Mouse (Mus musculus) hindbrain, embryonic 15.5 days (tissue): ENCODE data around the gene Txndc16. TPM values are rescaled to one million over a fixed set of nuclear protein-coding genes. Genes with fewer than 3 reads are reported as not detected.

Source experiments
- ATAC-seq: fragments of 200-750 bp; cut with Nextera tagmentation; 2 replicates; pipeline ENCODE4 v1.8.0; 2017; ENCODE audit warnings: low read depth, moderate number of reproducible peaks, moderate TSS enrichment; ENCODE audit not compliant: low FRiP score
- H3K27ac ChIP-seq: fragments of 300-500 bp; sonication (generic); replicated peaks from 2 replicates; pipeline ENCODE4 v1.5.1; 2015; ENCODE audit warnings: mild to moderate bottlenecking, inconsistent platforms
- H3K27me3 ChIP-seq: fragments of 300-500 bp; sonication (generic); 2 replicates; pipeline ENCODE4 v1.6.1; 2015; ENCODE audit warnings: control low read depth, inconsistent platforms
- H3K36me3 ChIP-seq: fragments of 300-500 bp; sonication (generic); 2 replicates; pipeline ENCODE4 v1.6.1; 2015; ENCODE audit warnings: control low read depth, inconsistent platforms
- H3K4me1 ChIP-seq: fragments of 300-500 bp; sonication (generic); replicated peaks from 2 replicates; pipeline ENCODE4 v1.6.1; 2015; ENCODE audit warnings: control low read depth, inconsistent platforms
- H3K4me2 ChIP-seq: fragments of 300-500 bp; sonication (generic); 2 replicates; pipeline ENCODE4 v1.6.1; 2015; ENCODE audit warnings: moderate library complexity, mild to moderate bottlenecking, inconsistent platforms
- H3K4me3 ChIP-seq: fragments of 300-500 bp; sonication (generic); 2 replicates; pipeline ENCODE4 v1.5.1; 2015; ENCODE audit warnings: mild to moderate bottlenecking, inconsistent platforms
- H3K9ac ChIP-seq: fragments of 300-500 bp; sonication (generic); 2 replicates; pipeline ENCODE4 v1.6.1; 2015; ENCODE audit warnings: inconsistent platforms
- H3K9me3 ChIP-seq: fragments of 300-500 bp; sonication (generic); 2 replicates; pipeline ENCODE4 v1.6.1; 2016; ENCODE audit warnings: control low read depth, inconsistent platforms
- WGBS: fragments of 180-500 bp; shearing (Covaris S2); methylation state at CpG from one replicate; pipeline ENCODE4 v1.1.7; 2015; 5-methylcytosine and 5-hydroxymethylcytosine counted together
- polyA plus RNA-seq: library from polyadenylated mRNA; unstranded; fragments of >200 nt; fragmentation: Nextera tagmentation; extraction: Ambion mirVana; gene quantifications from 2 replicates; pipeline ENCODE4 v1.2.1, GENCODE M21; 2015

Gene Txndc16
- polyA plus RNA-seq, 1 experiment from 2014 or later: 35.1 TPM

DNA sequence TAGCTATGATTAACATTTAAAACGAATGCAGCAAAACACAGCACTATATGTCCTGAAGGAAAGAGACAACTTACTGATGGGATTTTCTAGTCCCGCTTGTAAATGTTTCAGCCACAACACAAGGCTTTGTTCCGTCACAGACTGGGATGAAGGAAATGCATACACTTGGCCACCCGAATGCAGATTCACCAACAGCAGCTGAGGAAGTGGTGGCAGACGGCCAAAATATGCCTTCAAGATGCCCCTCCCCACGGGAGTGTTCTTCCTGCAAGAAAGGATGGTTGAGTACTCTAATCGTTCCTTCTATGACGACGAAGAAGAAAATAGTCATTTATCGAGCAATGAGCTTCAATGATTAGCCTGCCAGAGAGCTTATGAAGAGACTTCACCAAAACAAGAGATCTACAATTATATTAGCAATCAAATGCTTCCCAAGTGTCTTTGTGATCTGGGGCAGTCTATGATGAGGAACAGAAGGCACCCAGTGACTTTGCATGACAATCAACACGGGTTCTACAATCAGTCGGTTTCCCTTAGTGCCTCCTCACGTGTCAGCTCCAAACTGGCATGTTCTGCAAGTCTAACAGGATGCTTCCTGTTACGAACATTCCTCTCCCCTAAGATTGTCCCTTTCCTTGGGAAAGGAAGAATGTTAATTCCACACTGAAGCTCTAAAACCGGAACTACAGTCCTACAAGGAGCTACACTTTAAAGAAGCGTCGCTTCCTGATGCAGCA, 79.6 kb downstream of the Txndc16 start:
- H3K4me3 ChIP-seq: no peak overlapping the region
- ATAC-seq: no peak
- no peak overlapping the region for H3K4me2 ChIP-seq
- no peak overlapping the region for H3K9ac ChIP-seq
- H3K36me3 ChIP-seq: no peaks in the 10 kb centered on the region
- no peaks in the 10 kb centered on the region for H3K9me3 ChIP-seq
- H3K27ac ChIP-seq: no peak overlapping the region
- H3K4me1 ChIP-seq: no peaks in the 10 kb centered on the region
- 68% methylated on average over 17 of the region's 17 CpGs for WGBS
- H3K27me3 ChIP-seq: no peaks in the 10 kb centered on the region

DNA sequence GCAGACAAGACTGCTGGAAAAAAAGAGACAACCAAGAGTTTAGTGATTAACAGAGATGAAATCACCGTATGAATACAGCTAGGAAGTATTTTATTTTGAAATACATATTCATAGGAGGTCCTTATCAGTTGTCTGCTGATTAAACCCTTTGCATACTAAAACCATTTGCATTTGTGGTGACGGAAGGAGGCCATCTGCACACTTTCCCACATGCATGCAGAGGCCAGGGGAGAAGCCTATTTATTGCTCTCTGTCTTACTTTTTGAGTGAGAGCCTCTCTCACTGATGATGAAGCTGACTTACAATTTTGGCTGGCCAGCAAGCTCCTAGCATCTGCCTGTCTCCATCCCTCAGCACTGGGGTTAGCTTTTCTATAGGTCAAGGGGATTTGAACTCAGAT, 84.2 kb downstream of the Txndc16 start:
- Histone ChIP-seq H3K36me3 (0 out of 2 replicates have a peak, but pooled peaks cover 4% of the 10 kb centered on the region), H3K27me3 (no peaks in the 10 kb centered on the region), H3K4me2 (no peak overlapping the region), H3K27ac (no peak overlapping the region), H3K9ac (no peak overlapping the region), H3K4me3 (no peak overlapping the region), H3K9me3 (no peaks in the 10 kb centered on the region), H3K4me1 (no peaks in the 10 kb centered on the region)
- no peak for ATAC-seq
- WGBS: 63% methylated on average over 2 of the region's 2 CpGs

DNA sequence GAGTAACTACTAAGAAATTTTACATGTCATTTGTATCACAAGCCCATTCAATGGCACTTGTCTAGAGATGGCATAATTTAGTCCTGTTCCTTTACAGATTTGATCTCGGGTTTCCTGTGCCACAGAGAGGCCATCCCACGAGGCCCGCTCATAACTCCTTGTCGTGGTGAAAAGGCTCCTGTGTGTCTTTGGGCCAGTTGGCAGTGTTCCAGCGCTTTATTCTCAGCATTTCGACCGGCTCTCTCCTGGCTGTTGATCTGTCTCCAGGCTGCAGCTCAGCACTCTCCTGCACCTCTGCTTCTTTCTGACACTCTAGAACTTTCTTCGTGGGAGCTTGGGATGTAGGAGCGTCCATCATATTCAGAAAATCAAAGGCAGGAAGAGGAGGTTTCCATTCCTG, 84.6 kb downstream of the Txndc16 start:
- no peak overlapping the region for H3K4me3 ChIP-seq
- H3K9me3 ChIP-seq: no peaks in the 10 kb centered on the region
- 43% methylated on average over 9 of the region's 9 CpGs for WGBS
- no peak overlapping the region for H3K9ac ChIP-seq
- H3K4me2 ChIP-seq: no peak overlapping the region
- H3K4me1 ChIP-seq: no peaks in the 10 kb centered on the region
- no peak overlapping the region for H3K27ac ChIP-seq
- no peaks in the 10 kb centered on the region for H3K27me3 ChIP-seq
- ATAC-seq: no peak
- H3K36me3 ChIP-seq: 0 out of 2 replicates have a peak, but pooled peaks cover 4% of the 10 kb centered on the region

DNA sequence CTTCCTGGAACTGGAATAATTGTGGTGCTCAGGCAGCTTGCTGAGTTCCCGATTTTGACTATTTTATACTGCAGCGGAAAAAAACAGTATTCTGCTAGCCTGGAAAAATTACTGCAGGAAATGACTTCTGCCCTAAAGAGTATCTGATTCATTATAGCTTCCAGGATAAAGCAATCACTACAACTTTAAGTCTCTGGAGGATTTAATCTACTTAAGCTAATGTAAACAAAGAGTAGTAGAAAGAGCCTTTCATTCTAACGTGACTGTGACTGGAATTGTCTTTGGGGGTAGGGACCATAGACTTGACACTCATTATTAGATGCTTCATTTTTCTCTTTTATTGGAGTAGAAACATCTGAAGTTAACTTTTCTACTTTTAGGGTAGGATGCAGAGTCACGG, 101.8 kb downstream of the Txndc16 start:
- no peaks in the 10 kb centered on the region for H3K9me3 ChIP-seq
- 74% methylated on average over 4 of the region's 4 CpGs for WGBS
- H3K4me1 ChIP-seq: no peaks in the 10 kb centered on the region
- H3K27ac ChIP-seq: no peak overlapping the region
- no peak for ATAC-seq
- no peaks in the 10 kb centered on the region for H3K36me3 ChIP-seq
- no peak overlapping the region for H3K4me2 ChIP-seq
- H3K4me3 ChIP-seq: no peak overlapping the region
- H3K27me3 ChIP-seq: no peaks in the 10 kb centered on the region
- no peak overlapping the region for H3K9ac ChIP-seq

DNA sequence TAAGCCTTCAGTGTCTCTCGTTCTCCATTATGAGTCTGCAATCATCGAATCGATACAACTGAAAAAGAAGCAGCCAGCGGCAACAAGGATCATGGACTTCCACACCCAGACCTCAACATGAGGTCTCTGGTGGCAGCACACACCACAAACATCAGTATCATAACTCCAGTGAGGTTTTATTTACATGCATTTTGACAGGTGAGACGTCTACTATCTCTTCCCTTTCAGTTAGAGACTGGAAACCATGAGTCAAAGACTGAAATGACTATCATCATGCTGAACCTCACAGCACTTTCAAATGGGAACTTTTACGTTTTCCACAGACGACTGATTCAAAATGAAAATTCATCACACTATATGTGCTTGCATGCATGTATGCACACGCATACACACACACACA, 117.9 kb downstream of the Txndc16 start:
- Histone ChIP-seq H3K36me3 (no peaks in the 10 kb centered on the region), H3K4me3 (no peak overlapping the region), H3K9me3 (no peaks in the 10 kb centered on the region), H3K27me3 (no peaks in the 10 kb centered on the region), H3K27ac (no peak overlapping the region), H3K4me2 (no peak overlapping the region), H3K4me1 (no peaks in the 10 kb centered on the region), H3K9ac (no peak overlapping the region)
- no peak for ATAC-seq
- 93% methylated on average over 8 of the region's 8 CpGs for WGBS

DNA sequence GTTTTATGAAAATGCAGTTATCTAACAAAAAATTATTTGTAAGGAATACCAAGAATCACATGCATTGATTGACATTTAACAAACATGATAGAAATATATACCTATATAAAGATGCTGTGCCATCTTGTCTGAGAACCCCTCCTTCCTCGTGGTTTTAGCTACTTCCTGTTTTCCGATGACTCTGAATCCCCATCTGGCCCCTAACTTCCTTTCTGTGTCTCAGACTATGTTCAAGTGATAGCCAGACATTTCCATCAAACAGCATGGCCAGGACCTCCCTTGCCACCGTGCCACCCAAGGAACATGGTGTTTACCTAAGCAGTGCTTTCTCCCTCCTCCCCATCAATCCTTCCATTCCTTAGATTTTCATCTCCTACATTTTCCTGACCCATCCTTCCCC, 127.8 kb downstream of the Txndc16 start:
- no peaks in the 10 kb centered on the region for H3K9me3 ChIP-seq
- H3K4me1 ChIP-seq: no peaks in the 10 kb centered on the region
- no peak overlapping the region for H3K4me3 ChIP-seq
- no peaks in the 10 kb centered on the region for H3K27me3 ChIP-seq
- no peak overlapping the region for H3K9ac ChIP-seq
- no peak for ATAC-seq
- H3K27ac ChIP-seq: no peak overlapping the region
- no peak overlapping the region for H3K4me2 ChIP-seq
- WGBS: 93% methylated on average over 3 of the region's 3 CpGs
- H3K36me3 ChIP-seq: no peaks in the 10 kb centered on the region

DNA sequence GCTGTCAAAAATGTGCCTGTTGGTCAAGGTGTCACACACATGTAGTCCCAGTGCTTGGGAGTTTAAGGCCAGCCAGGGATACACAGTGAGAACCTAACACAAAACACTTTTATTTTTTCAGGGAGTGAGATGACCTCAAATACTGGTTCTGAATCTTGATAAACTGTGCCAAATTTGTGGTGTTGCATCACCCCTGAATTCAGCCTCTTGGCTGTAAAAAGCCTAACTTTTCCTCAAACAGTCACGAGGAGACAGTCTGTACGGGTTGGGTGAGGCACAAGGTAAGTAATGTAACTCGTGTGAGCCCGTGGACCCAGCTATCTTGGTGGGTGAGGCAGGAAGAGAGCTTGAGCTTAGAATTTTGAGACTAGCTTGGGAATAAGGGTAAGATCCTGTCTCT, 130.1 kb downstream of the Txndc16 start:
- H3K4me1 ChIP-seq: no peaks in the 10 kb centered on the region
- H3K4me2 ChIP-seq: no peak overlapping the region
- ATAC-seq: no peak
- H3K36me3 ChIP-seq: no peaks in the 10 kb centered on the region
- H3K4me3 ChIP-seq: no peak overlapping the region
- no peaks in the 10 kb centered on the region for H3K27me3 ChIP-seq
- H3K9me3 ChIP-seq: no peaks in the 10 kb centered on the region
- H3K27ac ChIP-seq: no peak overlapping the region
- no peak overlapping the region for H3K9ac ChIP-seq
- WGBS: 85% methylated on average over 4 of the region's 4 CpGs

DNA sequence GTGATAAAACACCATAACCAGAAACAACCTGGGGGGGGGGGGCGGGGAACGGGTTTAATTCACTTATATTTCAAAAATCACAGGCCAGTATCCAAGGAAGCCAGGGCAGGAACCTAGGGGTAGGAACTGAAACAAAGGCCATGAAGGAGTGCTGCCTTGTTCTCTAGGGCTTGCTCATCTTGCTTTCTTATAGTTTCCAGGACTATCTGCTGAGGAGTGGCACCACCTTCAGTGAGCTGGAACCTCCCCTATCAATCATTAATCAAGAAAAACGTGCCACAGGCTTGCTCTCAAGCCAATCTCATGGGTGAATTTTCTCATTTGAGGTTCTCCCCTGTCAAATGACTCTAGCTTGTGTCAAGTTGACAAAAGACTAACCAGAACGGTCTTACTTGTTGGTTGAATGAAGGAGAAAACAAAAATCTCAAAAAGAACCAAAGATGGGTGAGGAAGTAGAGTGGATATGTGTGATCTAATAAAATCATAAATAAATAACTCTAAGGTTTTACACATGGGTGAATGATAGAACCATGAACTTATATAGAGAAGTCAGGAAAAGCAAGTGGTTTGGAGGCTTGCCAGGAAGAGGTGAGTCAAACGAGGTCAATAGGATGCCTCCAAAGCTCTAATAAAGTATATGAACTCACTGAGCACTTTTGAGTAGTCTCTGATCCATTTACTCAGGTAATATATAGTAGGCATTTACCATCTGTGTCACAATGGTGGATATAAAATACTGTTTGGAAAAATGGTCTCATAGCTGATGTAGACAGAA, 134.3 kb downstream of the Txndc16 start:
- no peak overlapping the region for H3K4me3 ChIP-seq
- no peaks in the 10 kb centered on the region for H3K9me3 ChIP-seq
- no peak overlapping the region for H3K4me2 ChIP-seq
- WGBS: 73% methylated on average over 5 of the region's 5 CpGs
- no peak overlapping the region for H3K9ac ChIP-seq
- H3K27me3 ChIP-seq: no peaks in the 10 kb centered on the region
- no peaks in the 10 kb centered on the region for H3K36me3 ChIP-seq
- H3K4me1 ChIP-seq: no peaks in the 10 kb centered on the region
- ATAC-seq: no peak
- H3K27ac ChIP-seq: no peak overlapping the region

DNA sequence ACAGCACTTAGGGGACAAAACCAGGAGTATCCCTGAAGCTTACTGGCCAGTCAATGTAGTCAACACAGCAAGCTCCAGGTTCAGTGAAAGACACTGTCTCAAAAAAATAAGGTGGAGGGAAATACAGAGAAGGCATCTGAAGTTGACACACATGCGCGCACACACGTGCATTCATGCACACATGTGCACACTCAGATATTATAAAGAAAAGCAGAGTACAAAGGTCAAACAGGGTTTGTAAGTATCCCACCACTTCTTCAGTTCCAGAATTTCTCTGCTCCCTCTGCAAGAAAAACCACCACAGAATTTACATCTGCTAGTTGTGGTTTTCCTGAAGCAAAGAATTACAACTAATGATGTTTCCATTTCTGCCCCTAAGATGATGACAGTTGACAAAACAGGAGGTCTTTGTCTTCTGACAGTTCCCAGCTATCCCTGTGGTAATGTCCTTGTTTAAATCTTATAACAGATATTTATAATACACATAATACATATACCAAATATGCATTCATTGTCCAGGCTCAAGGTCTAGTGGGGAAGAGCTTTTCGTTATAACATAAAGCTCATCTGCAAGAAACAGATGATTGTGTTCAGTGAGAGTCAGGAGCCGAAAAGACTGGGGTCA, 135.4 kb downstream of the Txndc16 start:
- ATAC-seq: no peak
- Histone ChIP-seq H3K9ac (no peak overlapping the region), H3K4me2 (no peak overlapping the region), H3K27ac (no peak overlapping the region), H3K4me3 (no peak overlapping the region), H3K27me3 (no peaks in the 10 kb centered on the region), H3K36me3 (no peaks in the 10 kb centered on the region), H3K4me1 (no peaks in the 10 kb centered on the region), H3K9me3 (no peaks in the 10 kb centered on the region)
- 95% methylated on average over 5 of the region's 5 CpGs for WGBS

DNA sequence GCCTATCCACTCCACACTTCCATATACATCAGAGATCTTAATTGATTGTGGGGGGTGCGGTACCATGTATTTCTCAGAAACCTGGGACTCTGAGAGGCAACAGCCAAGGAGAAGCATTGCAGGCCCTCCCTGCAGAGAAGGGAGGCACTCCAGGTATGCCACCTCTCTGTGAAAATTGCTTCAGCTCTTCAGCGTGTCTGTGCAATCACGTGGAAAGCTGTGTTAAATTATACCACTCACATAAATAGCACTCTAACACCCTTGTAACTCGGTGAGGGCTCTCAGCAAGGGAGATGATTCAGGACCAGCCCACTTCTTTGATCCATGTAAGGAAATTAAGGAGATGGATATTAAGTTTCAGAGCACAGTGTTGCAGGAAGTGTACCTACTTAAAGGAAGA, 136.6 kb downstream of the Txndc16 start:
- Histone ChIP-seq H3K36me3 (no peaks in the 10 kb centered on the region), H3K4me2 (no peak overlapping the region), H3K27ac (no peak overlapping the region), H3K9me3 (no peaks in the 10 kb centered on the region), H3K9ac (no peak overlapping the region), H3K27me3 (no peaks in the 10 kb centered on the region), H3K4me3 (no peak overlapping the region), H3K4me1 (no peaks in the 10 kb centered on the region)
- WGBS: 54% methylated on average over 4 of the region's 4 CpGs
- ATAC-seq: no peak
